Mouse (Mus musculus) ES-E14 (cell line): ENCODE measurements around the gene Ceacam9.

Source experiments
- CHD2 ChIP-seq: IDR thresholded peaks from 2 replicates; pipeline ENCODE4 v1.6.1; 2014; ENCODE audit warnings: mild to moderate bottlenecking, low read depth, low read length, inconsistent platforms
- MAFK ChIP-seq: IDR thresholded peaks from 2 replicates; pipeline ENCODE4 v1.6.1; 2014; ENCODE audit warnings: mild to moderate bottlenecking, low read depth, low read length, inconsistent platforms; ENCODE audit not compliant: insufficient read depth

- TF ChIP-seq CHD2 = no peak
- no peak for TF ChIP-seq MAFK
These were observed 25.9 kb downstream of the Ceacam9 start for GRCm38 (mm10) chr7:16747656-16748055.
